Mouse (Mus musculus) thymus, postnatal 4 days (tissue): ENCODE results near the gene Gne.
"Not testable (repeated sequence)": the region's sequence is repeated elsewhere in the genome, so short reads cannot be mapped to it uniquely, and the experiment has no call there.

Experiments
- DNase-seq: peaks from one replicate; pipeline ENCODE4 v3.0.0; 2021

Gene Gne

GRCm38 (mm10) chr4:44072146-44072872 lies 11.7 kb downstream of the Gne start:
- peak; percentile 93 for DNase-seq

DNA sequence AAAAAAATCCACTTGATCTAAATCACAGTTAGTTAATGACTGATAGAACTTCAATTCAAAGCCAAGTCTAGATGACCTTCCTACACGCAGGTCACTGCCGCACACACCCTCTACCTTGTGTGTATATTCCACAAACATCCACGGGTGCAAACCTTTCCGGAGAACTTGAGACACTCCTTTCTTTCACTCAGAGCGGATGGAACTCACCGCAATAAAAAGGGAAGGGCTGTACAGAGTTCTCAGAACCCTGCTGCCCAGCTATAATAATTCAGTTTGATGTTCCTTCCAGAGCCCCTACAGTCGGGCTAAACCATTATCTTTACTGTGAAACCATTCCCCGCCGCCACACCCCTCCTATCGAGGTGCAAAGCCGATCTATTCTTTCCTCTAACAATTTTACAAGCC lies 12.2 kb downstream of the Gne start:
- no peak for DNase-seq

GRCm38 (mm10) chr4:44070641-44071040 lies 13.3 kb downstream of the Gne start:
- no peak for DNase-seq

DNA sequence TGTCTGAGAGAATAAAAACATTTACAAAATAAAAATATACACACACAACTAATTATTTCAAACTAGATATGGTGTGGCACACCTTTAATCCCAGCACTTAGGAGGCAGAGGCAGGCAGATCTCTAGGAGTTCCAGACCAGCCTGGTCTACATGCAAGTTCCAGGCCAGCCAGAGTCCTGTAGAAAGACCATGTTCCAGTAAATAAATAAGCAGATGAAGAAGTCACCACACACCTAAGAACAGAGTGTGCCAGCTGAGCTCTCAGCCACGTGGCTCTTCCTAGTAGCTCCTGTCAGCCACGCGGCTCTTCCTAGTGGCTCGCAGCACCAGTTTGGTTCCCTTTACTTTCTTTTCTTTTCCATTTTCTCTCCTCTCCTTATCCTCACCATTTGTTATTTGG lies 14.6 kb downstream of the Gne start:
- DNase-seq: no peak

GRCm38 (mm10) chr4:44068736-44069135 lies 15.2 kb downstream of the Gne start:
- DNase-seq: no peak

DNA sequence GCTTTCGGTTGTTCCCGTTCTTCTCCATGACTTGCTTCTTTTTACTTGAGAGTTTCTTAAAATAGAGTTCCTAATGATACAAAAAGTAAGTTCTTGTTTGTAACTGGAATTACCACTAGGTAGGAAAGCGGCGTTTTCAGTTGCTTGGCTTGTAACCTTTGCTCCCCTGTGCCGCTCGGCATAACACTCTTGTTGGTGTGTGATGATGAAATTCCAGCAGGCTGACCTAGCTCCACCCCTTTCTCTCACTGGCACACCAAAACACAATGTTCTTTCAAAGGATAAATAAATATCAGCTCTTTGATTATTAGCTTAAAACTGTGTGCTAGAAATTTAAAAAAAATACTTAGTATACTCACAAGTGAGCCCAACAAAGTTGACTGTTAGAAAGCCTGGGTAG lies 17.1 kb downstream of the Gne start:
- DNase-seq: no peak

GRCm38 (mm10) chr4:44065355-44066025 lies 18.5 kb downstream of the Gne start:
- DNase-seq: peak; percentile 97

GRCm38 (mm10) chr4:44062816-44063215 lies 21.2 kb downstream of the Gne start:
- DNase-seq: no peak

DNA sequence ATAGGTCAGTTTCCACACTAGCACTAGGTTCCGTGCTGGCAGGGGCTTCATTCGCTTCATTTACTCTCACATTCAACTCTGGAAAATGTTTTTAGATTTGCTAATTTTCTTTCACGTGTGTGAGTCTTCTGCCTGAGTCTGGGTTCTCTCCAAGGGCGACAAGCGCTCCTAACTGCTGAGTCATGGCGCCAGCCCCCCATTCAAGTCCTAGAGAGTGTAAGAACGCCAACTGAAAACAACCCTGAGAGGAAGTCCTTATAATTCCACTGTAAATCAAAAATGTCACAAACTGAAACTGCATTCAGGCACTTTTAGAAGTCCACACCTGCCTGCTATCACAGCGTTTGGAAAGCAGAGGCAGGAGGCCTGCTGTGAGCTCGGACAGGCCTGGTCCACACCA lies 21.9 kb downstream of the Gne start:
- peak; percentile 35 for DNase-seq

DNA sequence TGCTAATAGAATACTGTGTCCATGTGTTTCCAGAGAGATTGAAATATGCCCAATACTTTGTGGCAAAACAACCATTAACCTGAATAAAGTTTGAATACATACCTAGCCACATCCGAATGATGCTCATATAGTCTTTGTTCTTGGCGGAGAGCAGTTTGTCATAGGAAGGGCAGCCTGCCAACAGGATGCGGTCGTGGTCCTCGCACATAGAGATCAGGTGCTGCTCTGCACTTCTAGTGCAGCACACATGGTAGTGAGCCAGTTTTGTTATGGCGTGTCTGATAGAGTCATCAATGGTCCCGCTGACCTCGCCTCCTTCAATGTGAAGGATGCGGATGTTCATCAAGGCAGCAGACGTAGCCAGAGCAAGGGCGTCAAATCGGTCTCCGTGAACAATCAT lies 24.3 kb downstream of the Gne start:
- peak; percentile 36 for DNase-seq

GRCm38 (mm10) chr4:44049812-44050211 lies 34.2 kb downstream of the Gne start:
- DNase-seq: no peak

DNA sequence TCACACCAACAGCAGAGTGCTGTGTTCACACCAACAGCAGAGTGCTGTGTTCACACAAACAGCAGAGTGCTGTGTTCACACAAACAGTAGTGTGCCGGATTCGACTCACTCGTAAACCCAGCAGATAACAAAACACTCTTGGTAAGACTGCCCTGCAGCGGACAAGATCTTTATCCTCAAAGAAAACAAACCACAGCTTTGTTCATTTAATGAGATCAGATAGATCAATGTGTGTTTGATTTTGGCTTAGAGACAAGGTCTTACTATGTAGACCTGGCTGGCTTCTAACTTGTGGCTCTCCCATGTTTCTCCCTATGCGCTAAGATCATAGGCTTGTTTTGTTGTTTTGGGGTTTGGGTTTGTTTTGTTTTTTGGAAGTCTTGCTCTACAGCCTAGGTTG lies 37.9 kb downstream of the Gne start:
- DNase-seq: no peak

DNA sequence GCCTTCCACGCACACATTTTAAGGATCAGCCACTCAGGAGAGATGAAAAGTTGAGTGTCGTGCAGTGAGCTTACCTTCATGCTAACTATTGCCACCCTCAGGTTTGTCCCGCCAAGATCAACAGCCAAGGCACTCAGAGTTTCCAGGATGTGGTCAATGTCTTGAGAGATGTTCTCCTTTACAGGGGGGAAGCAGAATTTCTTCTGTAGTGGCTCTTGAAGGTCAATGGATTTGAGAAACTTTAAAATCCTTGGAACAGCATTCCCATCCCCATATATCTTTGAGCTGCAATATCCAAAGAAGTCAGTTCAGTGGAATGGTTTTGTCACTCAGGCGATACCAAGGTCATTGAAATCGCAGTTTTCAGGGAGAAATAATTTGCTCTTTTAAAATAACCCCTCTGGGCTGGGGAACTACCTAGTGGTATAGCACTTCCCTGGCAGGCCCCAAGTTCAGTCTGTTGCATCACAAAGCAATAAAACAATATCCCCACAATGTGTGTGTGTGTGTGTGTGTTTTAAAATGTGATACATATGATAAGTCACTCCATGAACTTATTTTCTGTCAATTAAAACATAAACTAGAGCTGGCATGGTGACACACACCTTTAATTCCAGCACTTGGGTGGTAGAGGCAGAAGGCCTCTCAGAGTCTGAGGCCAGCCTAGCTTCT lies 39.2 kb downstream of the Gne start:
- no peak for DNase-seq

- DNase-seq: not testable (repeated sequence)
These were observed 40.8 kb downstream of the Gne start for GRCm38 (mm10) chr4:44043182-44043581.

- DNase-seq: no peak
These were observed 41.5 kb downstream of the Gne start for GRCm38 (mm10) chr4:44042429-44042828.

- no peak for DNase-seq
These were observed 43.2 kb downstream of the Gne start for GRCm38 (mm10) chr4:44040802-44041201.

DNA sequence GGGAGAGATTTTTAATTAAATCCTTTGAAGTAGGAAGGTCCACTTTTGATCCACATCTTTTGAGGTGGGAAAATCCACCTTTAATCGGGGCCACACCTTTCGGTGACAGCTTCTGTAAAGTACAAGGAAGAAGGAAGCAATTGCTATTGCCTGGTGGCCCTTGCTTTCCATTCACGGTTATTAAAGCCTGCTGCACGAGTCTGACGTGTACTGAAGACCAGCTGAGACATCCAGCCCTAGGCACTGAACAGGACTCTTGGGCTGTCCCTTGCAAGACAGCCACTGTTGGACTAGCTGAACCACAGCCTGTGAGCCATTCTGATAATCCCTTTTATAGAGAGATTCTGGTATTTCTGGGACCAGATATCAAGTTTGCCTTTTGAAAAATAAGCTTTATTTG lies 47.5 kb downstream of the Gne start:
- no peak for DNase-seq

GRCm38 (mm10) chr4:44031521-44031920 lies 52.5 kb downstream of the Gne start:
- DNase-seq: no peak

DNA sequence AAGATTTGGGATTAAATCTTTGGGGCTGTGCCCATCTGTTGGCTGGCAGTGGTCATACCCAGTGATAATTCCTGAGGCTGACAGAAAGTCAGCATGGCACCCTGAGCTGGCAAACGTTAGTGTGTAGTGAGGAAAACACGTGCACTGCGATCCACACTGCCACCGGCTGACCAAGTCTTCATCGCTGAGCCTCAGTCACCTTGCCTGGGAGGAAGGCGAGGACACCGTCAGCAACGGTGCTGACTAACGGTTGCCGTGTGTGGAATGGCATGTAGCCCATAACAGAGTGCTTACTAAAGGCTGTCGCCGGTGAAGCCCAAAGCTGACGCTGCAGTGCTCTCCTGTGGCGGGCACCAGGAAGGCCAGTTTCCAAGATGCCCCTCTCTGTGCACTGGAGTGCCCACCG lies 54.3 kb downstream of the Gne start:
- DNase-seq: no peak

DNA sequence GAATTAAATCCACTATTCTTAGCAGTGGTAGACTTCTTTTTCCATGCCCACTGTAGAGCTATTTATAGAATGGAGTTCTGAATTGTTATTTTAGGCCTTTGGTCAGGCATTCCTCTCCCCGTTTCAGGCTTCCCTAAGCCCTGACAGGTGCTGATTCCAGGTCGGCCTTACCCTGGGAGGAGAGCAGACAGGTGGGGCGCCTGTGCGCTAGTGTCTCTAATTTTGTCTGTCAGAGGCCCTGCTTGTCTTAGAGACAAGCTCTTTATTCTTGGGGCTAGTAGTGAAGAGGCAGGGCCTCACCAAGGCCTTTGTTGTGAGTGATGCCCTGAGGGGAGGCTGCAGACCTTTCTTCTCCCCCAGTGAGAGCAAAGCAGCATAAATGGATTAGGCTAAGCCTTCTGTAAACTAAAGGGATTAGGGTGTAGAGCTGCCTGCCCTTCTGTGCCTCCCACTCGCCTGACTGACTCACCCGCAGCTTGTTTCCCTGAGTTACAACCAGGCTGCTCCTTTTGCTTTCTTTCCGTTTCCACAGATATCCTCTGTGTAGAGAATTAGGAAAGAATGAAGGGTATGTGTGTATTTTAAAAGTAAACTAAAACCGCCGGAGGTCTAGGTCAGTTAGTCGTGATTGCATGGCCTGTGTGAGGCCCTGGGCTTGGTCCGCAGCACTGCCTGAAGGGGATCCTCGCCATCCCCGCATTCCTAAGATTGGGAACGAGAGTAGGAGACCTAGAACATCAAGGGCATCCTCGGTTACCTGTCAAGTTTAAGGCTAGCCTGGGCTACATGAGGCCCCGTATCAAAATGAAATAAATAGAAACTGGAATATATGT lies 55.5 kb downstream of the Gne start:
- no peak for DNase-seq

DNA sequence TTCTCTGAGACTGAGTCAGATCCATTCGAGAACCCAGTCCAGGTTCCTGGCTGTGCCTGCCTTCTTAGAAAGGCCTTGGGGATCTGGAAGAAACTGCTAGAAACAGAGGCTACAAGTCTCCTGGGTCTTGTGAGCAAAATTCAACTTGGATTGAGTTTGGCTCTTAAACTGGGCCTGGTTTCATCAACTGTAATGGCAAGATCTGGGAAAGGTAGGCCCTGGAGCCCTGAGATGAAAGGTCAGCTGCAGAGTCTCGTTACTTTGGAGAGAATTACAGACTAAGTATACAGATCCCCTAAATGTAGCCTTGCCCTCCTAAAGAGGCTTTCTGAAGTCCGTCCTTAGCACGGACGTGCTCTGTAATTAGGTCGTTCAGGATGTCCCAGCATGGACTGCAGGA lies 58.4 kb downstream of the Gne start:
- DNase-seq: no peak

DNA sequence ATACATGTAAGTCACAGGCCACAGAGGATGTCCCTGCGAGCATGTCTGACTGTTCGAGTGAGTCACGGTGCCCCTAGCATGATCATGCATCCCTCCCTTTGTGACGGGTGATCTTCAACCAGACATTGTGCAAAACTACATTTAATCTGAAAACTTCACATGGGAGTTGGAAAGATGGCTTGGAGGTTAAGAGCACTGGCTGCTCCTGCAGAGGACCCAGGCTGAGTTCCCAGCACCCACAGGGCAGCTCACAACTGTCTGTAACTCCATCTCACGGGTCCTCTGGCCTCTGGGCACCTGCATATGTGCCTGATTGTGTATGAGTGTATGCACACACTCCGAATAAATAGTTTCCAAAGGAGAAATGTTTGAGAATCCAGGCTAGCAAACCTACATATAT lies 59.7 kb downstream of the Gne start:
- no peak for DNase-seq

GRCm38 (mm10) chr4:44023681-44024080 lies 60.3 kb downstream of the Gne start:
- DNase-seq: no peak
